Mouse (Mus musculus) midbrain, embryonic 16.5 days (tissue): ENCODE measurements at regions not wholly inside any gene's neighbourhood (a gene's known extent, or its start where the extent isn't known, plus 50 kb on each side); places are given as distances from the start of the nearest gene placed in this dataset.

Experiments
- ATAC-seq: fragments of 200-750 bp; cut with Nextera tagmentation; 2 replicates; pipeline ENCODE4 v1.8.0; 2017; ENCODE audit warnings: moderate TSS enrichment
- H3K27ac ChIP-seq: fragments of 300-500 bp; sonication (generic); 2 replicates; pipeline ENCODE4 v1.5.1; 2014; ENCODE audit warnings: mild to moderate bottlenecking, low read length, mixed read lengths
- H3K27me3 ChIP-seq: fragments of 300-500 bp; sonication (generic); 2 replicates; pipeline ENCODE4 v1.6.1; 2014; ENCODE audit warnings: low read depth, low read length, mixed read lengths; ENCODE audit not compliant: control insufficient read depth, insufficient read depth
- H3K36me3 ChIP-seq: fragments of 300-500 bp; sonication (generic); 2 replicates; pipeline ENCODE4 v1.6.1; 2014; ENCODE audit warnings: mild to moderate bottlenecking, low read length, moderate library complexity, mixed read lengths; ENCODE audit not compliant: control insufficient read depth, insufficient read depth
- H3K4me1 ChIP-seq: fragments of 300-500 bp; sonication (generic); 2 replicates; pipeline ENCODE4 v1.6.1; 2014; ENCODE audit warnings: mild to moderate bottlenecking, low read length, mixed read lengths; ENCODE audit not compliant: control insufficient read depth, insufficient read depth
- H3K4me2 ChIP-seq: fragments of 300-500 bp; sonication (generic); 2 replicates; pipeline ENCODE4 v1.6.1; 2014; ENCODE audit warnings: mild to moderate bottlenecking, low read length, mixed read lengths
- H3K4me3 ChIP-seq: fragments of 300-500 bp; sonication (generic); 2 replicates; pipeline ENCODE4 v1.5.1; 2014; ENCODE audit warnings: low read depth, mild to moderate bottlenecking, low read length, moderate library complexity, mixed read lengths
- H3K9ac ChIP-seq: fragments of 300-500 bp; sonication (generic); 2 replicates; pipeline ENCODE4 v1.6.1; 2014; ENCODE audit warnings: low read depth, low read length, mixed read lengths
- H3K9me3 ChIP-seq: fragments of 300-500 bp; sonication (generic); replicated peaks from 2 replicates; pipeline ENCODE4 v1.6.1; 2014; ENCODE audit warnings: mild to moderate bottlenecking, low read length, mixed read lengths; ENCODE audit not compliant: control insufficient read depth, poor library complexity, severe bottlenecking
- WGBS: fragments of 180-500 bp; shearing (Covaris S2); extraction: QIAGEN DNeasy Blood & Tissue Kit; methylation state at CpG from one replicate; pipeline ENCODE4 v1.1.7; 2014; 5-methylcytosine and 5-hydroxymethylcytosine counted together

- H3K9me3 ChIP-seq: no peaks in the 10 kb centered on the region
- no peak overlapping the region for H3K4me2 ChIP-seq
- H3K27me3 ChIP-seq: no peaks in the 10 kb centered on the region
- WGBS: 62% methylated on average over 1 of the region's 1 CpGs
- H3K36me3 ChIP-seq: no peaks in the 10 kb centered on the region
- H3K4me1 ChIP-seq: no peaks in the 10 kb centered on the region
- H3K9ac ChIP-seq: no peak overlapping the region
- no peak for ATAC-seq
- no peak overlapping the region for H3K27ac ChIP-seq
- H3K4me3 ChIP-seq: no peak overlapping the region
Observed at GRCm38 (mm10) chr13:20009164-20009563, 81.2 kb upstream of the Elmo1 start.

GRCm38 (mm10) chr13:20007561-20007960 is 82.8 kb upstream of the Elmo1 start:
- Histone ChIP-seq H3K27ac (no peak overlapping the region), H3K9me3 (no peaks in the 10 kb centered on the region), H3K4me3 (no peak overlapping the region), H3K27me3 (no peaks in the 10 kb centered on the region), H3K4me1 (no peaks in the 10 kb centered on the region), H3K4me2 (no peak overlapping the region), H3K9ac (no peak overlapping the region), H3K36me3 (no peaks in the 10 kb centered on the region)
- ATAC-seq: no peak
- WGBS: 90% methylated on average over 2 of the region's 2 CpGs

GRCm38 (mm10) chr13:19997606-19998005 is 92.8 kb upstream of the Elmo1 start:
- peaks cover 3% of the 10 kb centered on the region; the same call in 1 of the 2 replicates for H3K9me3 ChIP-seq
- H3K4me3 ChIP-seq: no peak overlapping the region
- ATAC-seq: no peak
- no peaks in the 10 kb centered on the region for H3K4me1 ChIP-seq
- WGBS: 73% methylated on average over 2 of the region's 2 CpGs
- no peaks in the 10 kb centered on the region for H3K27me3 ChIP-seq
- H3K9ac ChIP-seq: no peak overlapping the region
- no peak overlapping the region for H3K27ac ChIP-seq
- no peak overlapping the region for H3K4me2 ChIP-seq
- no peaks in the 10 kb centered on the region for H3K36me3 ChIP-seq

GRCm38 (mm10) chr13:19975621-19976020 is 114.8 kb upstream of the Elmo1 start:
- H3K4me2 ChIP-seq: no peak overlapping the region
- H3K4me3 ChIP-seq: no peak overlapping the region
- no peak overlapping the region for H3K9ac ChIP-seq
- H3K9me3 ChIP-seq: no peaks in the 10 kb centered on the region
- peaks cover 7% of the 10 kb centered on the region; the same call in 1 of the 2 replicates for H3K4me1 ChIP-seq
- H3K36me3 ChIP-seq: no peaks in the 10 kb centered on the region
- H3K27ac ChIP-seq: no peak overlapping the region
- H3K27me3 ChIP-seq: no peaks in the 10 kb centered on the region
- ATAC-seq: peak; percentile 73

GRCm38 (mm10) chr13:19966566-19966965 is 123.8 kb upstream of the Elmo1 start:
- Histone ChIP-seq H3K36me3 (no peaks in the 10 kb centered on the region), H3K4me3 (no peak overlapping the region), H3K4me1 (no peaks in the 10 kb centered on the region), H3K27ac (no peak overlapping the region), H3K4me2 (no peak overlapping the region), H3K27me3 (no peaks in the 10 kb centered on the region), H3K9ac (no peak overlapping the region), H3K9me3 (no peaks in the 10 kb centered on the region)
- ATAC-seq: no peak
- WGBS: 97% methylated on average over 1 of the region's 1 CpGs

- H3K27ac ChIP-seq: no peak overlapping the region
- H3K36me3 ChIP-seq: no peaks in the 10 kb centered on the region
- no peaks in the 10 kb centered on the region for H3K4me1 ChIP-seq
- no peak for ATAC-seq
- no peak overlapping the region for H3K9ac ChIP-seq
- H3K9me3 ChIP-seq: no peaks in the 10 kb centered on the region
- no peaks in the 10 kb centered on the region for H3K27me3 ChIP-seq
- WGBS: 43% methylated on average over 3 of the region's 3 CpGs
- no peak overlapping the region for H3K4me2 ChIP-seq
- H3K4me3 ChIP-seq: no peak overlapping the region
Observed at GRCm38 (mm10) chr13:19963031-19963430, 127.4 kb upstream of the Elmo1 start.

GRCm38 (mm10) chr13:19928761-19929160 is 104.7 kb upstream of the Gpr141 start:
- ATAC-seq: no peak
- Histone ChIP-seq H3K27ac (no peak overlapping the region), H3K4me1 (no peaks in the 10 kb centered on the region)

GRCm38 (mm10) chr13:19927807-19928206 is 103.8 kb upstream of the Gpr141 start:
- 94% methylated on average over 3 of the region's 3 CpGs for WGBS
- ATAC-seq: no peak

More at GRCm38 (mm10) chr13:19928761-19929160, 104.7 kb upstream of the Gpr141 start:
- Histone ChIP-seq H3K4me2 (no peak overlapping the region), H3K4me3 (no peak overlapping the region), H3K9me3 (no peaks in the 10 kb centered on the region), H3K9ac (no peak overlapping the region), H3K36me3 (no peaks in the 10 kb centered on the region), H3K27me3 (no peaks in the 10 kb centered on the region)
- WGBS: 90% methylated on average over 6 of the region's 6 CpGs

GRCm38 (mm10) chr13:19921084-19921827 is 97.2 kb upstream of the Gpr141 start:
- ATAC-seq: peak; percentile 84
- 70% methylated on average over 1 of the region's 1 CpGs for whole genome bisulfite sequencing
- Histone ChIP-seq H3K9me3 (no peaks in the 10 kb centered on the region; the same call in 1 of the 2 replicates), H3K9ac (no peak overlapping the region), H3K4me1 (0 out of 2 replicates have a peak, but pooled peaks cover 3% of the 10 kb centered on the region), H3K27me3 (no peaks in the 10 kb centered on the region), H3K4me3 (no peak overlapping the region), H3K36me3 (no peaks in the 10 kb centered on the region), H3K27ac (no peak overlapping the region), H3K4me2 (no peak overlapping the region)

More at GRCm38 (mm10) chr13:19927807-19928206, 103.8 kb upstream of the Gpr141 start:
- Histone ChIP-seq H3K4me2 (no peak overlapping the region), H3K9ac (no peak overlapping the region), H3K4me3 (no peak overlapping the region), H3K27ac (no peak overlapping the region), H3K27me3 (no peaks in the 10 kb centered on the region), H3K9me3 (no peaks in the 10 kb centered on the region), H3K4me1 (no peaks in the 10 kb centered on the region), H3K36me3 (no peaks in the 10 kb centered on the region)
